Mouse (Mus musculus): ENCODE measurements around the gene Kif13a. TPM values are rescaled to one million over a fixed set of nuclear protein-coding genes. Genes with fewer than 3 reads are reported as not detected.

Kif13a gene
- polyA plus RNA-seq, 1 experiment from 2014 or later: 13.8 TPM

- no peak overlapping the region for H3K4me2 ChIP-seq
- no peak overlapping the region for H3K27ac ChIP-seq (ENCODE audit: low read depth, low read length)
- H3K4me3 ChIP-seq (ENCODE audit: low read depth, low read length): no peak overlapping the region
- 84% methylated on average over 5 of the region's 5 CpGs for WGBS
- no peak overlapping the region for H3K9ac ChIP-seq (ENCODE audit: low read depth, low read length)
- H3K27me3 ChIP-seq (replicated peaks; ENCODE audit: control insufficient read depth, insufficient read depth, low read length): no peaks in the 10 kb centered on the region
- ATAC-seq (replicated peaks; ENCODE audit: low FRiP score) (no peak), DNase-seq (ENCODE audit: low spot score) (no peak)
- H3K36me3 ChIP-seq (ENCODE audit: control insufficient read depth, insufficient read depth, low read length): no peaks in the 10 kb centered on the region
- H3K9me3 ChIP-seq (ENCODE audit: control insufficient read depth, low read length): no peaks in the 10 kb centered on the region
- no peaks in the 10 kb centered on the region for H3K4me1 ChIP-seq (replicated peaks; ENCODE audit: control insufficient read depth, insufficient read depth, low read length)
Measured at GRCm38 (mm10) chr13:46959139-46959538, 29.5 kb upstream of the Kif13a start.

- Histone ChIP-seq H3K36me3 (ENCODE audit: control insufficient read depth, insufficient read depth, low read length) (no peaks in the 10 kb centered on the region), H3K4me2 (no peak overlapping the region), H3K27ac (ENCODE audit: low read depth, low read length) (no peak overlapping the region), H3K9me3 (ENCODE audit: control insufficient read depth, low read length) (no peaks in the 10 kb centered on the region), H3K9ac (ENCODE audit: low read depth, low read length) (no peak overlapping the region), H3K4me3 (ENCODE audit: low read depth, low read length) (no peak overlapping the region), H3K4me1 (replicated peaks; ENCODE audit: control insufficient read depth, insufficient read depth, low read length) (no peaks in the 10 kb centered on the region), H3K27me3 (replicated peaks; ENCODE audit: control insufficient read depth, insufficient read depth, low read length) (no peaks in the 10 kb centered on the region)
- 86% methylated on average over 15 of the region's 15 CpGs for WGBS
- ATAC-seq (replicated peaks; ENCODE audit: low FRiP score) (no peak), DNase-seq (ENCODE audit: low spot score) (no peak)
Measured at GRCm38 (mm10) chr13:46951212-46951611, 21.5 kb upstream of the Kif13a start.

GRCm38 (mm10) chr13:46949741-46950140 lies 20.1 kb upstream of the Kif13a start:
- no peaks in the 10 kb centered on the region for H3K4me1 ChIP-seq (replicated peaks; ENCODE audit: control insufficient read depth, insufficient read depth, low read length)
- H3K4me3 ChIP-seq (ENCODE audit: low read depth, low read length): no peak overlapping the region
- DNase-seq (ENCODE audit: low spot score) (no peak), ATAC-seq (replicated peaks; ENCODE audit: low FRiP score) (no peak; the same call in 1 of the 2 replicates)
- H3K9ac ChIP-seq (ENCODE audit: low read depth, low read length): no peak overlapping the region
- no peaks in the 10 kb centered on the region for H3K9me3 ChIP-seq (ENCODE audit: control insufficient read depth, low read length)
- no peak overlapping the region for H3K27ac ChIP-seq (ENCODE audit: low read depth, low read length)
- H3K4me2 ChIP-seq: no peak overlapping the region
- H3K27me3 ChIP-seq (replicated peaks; ENCODE audit: control insufficient read depth, insufficient read depth, low read length): no peaks in the 10 kb centered on the region
- no peaks in the 10 kb centered on the region for H3K36me3 ChIP-seq (ENCODE audit: control insufficient read depth, insufficient read depth, low read length)
- WGBS: 41% methylated on average over 2 of the region's 2 CpGs

- Histone ChIP-seq H3K4me2 (no peak overlapping the region), H3K4me3 (ENCODE audit: low read depth, low read length) (no peak overlapping the region), H3K27me3 (replicated peaks; ENCODE audit: control insufficient read depth, insufficient read depth, low read length) (no peaks in the 10 kb centered on the region), H3K36me3 (ENCODE audit: control insufficient read depth, insufficient read depth, low read length) (no peaks in the 10 kb centered on the region), H3K9me3 (ENCODE audit: control insufficient read depth, low read length) (no peaks in the 10 kb centered on the region), H3K27ac (ENCODE audit: low read depth, low read length) (no peak overlapping the region), H3K4me1 (replicated peaks; ENCODE audit: control insufficient read depth, insufficient read depth, low read length) (no peaks in the 10 kb centered on the region), H3K9ac (ENCODE audit: low read depth, low read length) (no peak overlapping the region)
- 40% methylated on average over 3 of the region's 3 CpGs for WGBS
- no peak for ATAC-seq (replicated peaks; ENCODE audit: low FRiP score)
- no peak for DNase-seq (ENCODE audit: low spot score)
Measured at GRCm38 (mm10) chr13:46948027-46948426, 18.4 kb upstream of the Kif13a start.

- H3K4me2 ChIP-seq: no peak overlapping the region
- H3K9ac ChIP-seq (ENCODE audit: low read depth, low read length): no peak overlapping the region
- no peak for ATAC-seq (replicated peaks; ENCODE audit: low FRiP score)
- no peaks in the 10 kb centered on the region for H3K36me3 ChIP-seq (ENCODE audit: control insufficient read depth, insufficient read depth, low read length)
- no peaks in the 10 kb centered on the region for H3K27me3 ChIP-seq (replicated peaks; ENCODE audit: control insufficient read depth, insufficient read depth, low read length)
- H3K27ac ChIP-seq (ENCODE audit: low read depth, low read length): no peak overlapping the region
- no peaks in the 10 kb centered on the region for H3K9me3 ChIP-seq (ENCODE audit: control insufficient read depth, low read length)
- no peak overlapping the region for H3K4me3 ChIP-seq (ENCODE audit: low read depth, low read length)
- no peaks in the 10 kb centered on the region for H3K4me1 ChIP-seq (replicated peaks; ENCODE audit: control insufficient read depth, insufficient read depth, low read length)
- 81% methylated on average over 5 of the region's 5 CpGs for WGBS
- no peak for DNase-seq (ENCODE audit: low spot score)
Measured at GRCm38 (mm10) chr13:46946041-46946440, 16.4 kb upstream of the Kif13a start.

- no peak overlapping the region for H3K9ac ChIP-seq (ENCODE audit: low read depth, low read length)
- no peak overlapping the region for H3K4me3 ChIP-seq (ENCODE audit: low read depth, low read length)
- H3K9me3 ChIP-seq (ENCODE audit: control insufficient read depth, low read length): no peaks in the 10 kb centered on the region
- ATAC-seq (replicated peaks; ENCODE audit: low FRiP score): no peak
- no peaks in the 10 kb centered on the region for H3K27me3 ChIP-seq (replicated peaks; ENCODE audit: control insufficient read depth, insufficient read depth, low read length)
- no peaks in the 10 kb centered on the region for H3K36me3 ChIP-seq (ENCODE audit: control insufficient read depth, insufficient read depth, low read length)
- WGBS: 67% methylated on average over 3 of the region's 3 CpGs
- no peak for DNase-seq (ENCODE audit: low spot score)
- H3K4me1 ChIP-seq (replicated peaks; ENCODE audit: control insufficient read depth, insufficient read depth, low read length): no peaks in the 10 kb centered on the region
- no peak overlapping the region for H3K27ac ChIP-seq (ENCODE audit: low read depth, low read length)
- H3K4me2 ChIP-seq: no peak overlapping the region
Measured at GRCm38 (mm10) chr13:46945256-46945655, 15.6 kb upstream of the Kif13a start.

GRCm38 (mm10) chr13:46943294-46943693 lies 13.6 kb upstream of the Kif13a start:
- Histone ChIP-seq H3K4me2 (no peak overlapping the region), H3K36me3 (ENCODE audit: control insufficient read depth, insufficient read depth, low read length) (no peaks in the 10 kb centered on the region), H3K9ac (ENCODE audit: low read depth, low read length) (no peak overlapping the region), H3K27me3 (replicated peaks; ENCODE audit: control insufficient read depth, insufficient read depth, low read length) (no peaks in the 10 kb centered on the region), H3K9me3 (ENCODE audit: control insufficient read depth, low read length) (no peaks in the 10 kb centered on the region), H3K4me1 (replicated peaks; ENCODE audit: control insufficient read depth, insufficient read depth, low read length) (no peaks in the 10 kb centered on the region), H3K4me3 (ENCODE audit: low read depth, low read length) (no peak overlapping the region), H3K27ac (ENCODE audit: low read depth, low read length) (no peak overlapping the region)
- no peak for DNase-seq (ENCODE audit: low spot score)
- no peak for ATAC-seq (replicated peaks; ENCODE audit: low FRiP score)

GRCm38 (mm10) chr13:46934116-46934515 lies 4.4 kb upstream of the Kif13a start:
- Histone ChIP-seq H3K9ac (ENCODE audit: low read depth, low read length) (no peak overlapping the region), H3K4me1 (replicated peaks; ENCODE audit: control insufficient read depth, insufficient read depth, low read length) (peaks cover 9% of the 10 kb centered on the region), H3K27me3 (replicated peaks; ENCODE audit: control insufficient read depth, insufficient read depth, low read length) (no peaks in the 10 kb centered on the region), H3K36me3 (ENCODE audit: control insufficient read depth, insufficient read depth, low read length) (no peaks in the 10 kb centered on the region), H3K4me3 (ENCODE audit: low read depth, low read length) (no peak overlapping the region), H3K4me2 (no peak overlapping the region), H3K9me3 (ENCODE audit: control insufficient read depth, low read length) (no peaks in the 10 kb centered on the region), H3K27ac (ENCODE audit: low read depth, low read length) (no peak overlapping the region)
- ATAC-seq (replicated peaks; ENCODE audit: low FRiP score) (no peak), DNase-seq (ENCODE audit: low spot score) (no peak)
- 67% methylated on average over 10 of the region's 10 CpGs for WGBS

- no peak overlapping the region for H3K4me3 ChIP-seq (ENCODE audit: low read depth, low read length)
- no peak overlapping the region for H3K4me2 ChIP-seq
- no peak overlapping the region for H3K9ac ChIP-seq (ENCODE audit: low read depth, low read length)
- ATAC-seq (replicated peaks; ENCODE audit: low FRiP score) (no peak), DNase-seq (ENCODE audit: low spot score) (no peak)
- H3K9me3 ChIP-seq (ENCODE audit: control insufficient read depth, low read length): no peaks in the 10 kb centered on the region
- no peaks in the 10 kb centered on the region for H3K27me3 ChIP-seq (replicated peaks; ENCODE audit: control insufficient read depth, insufficient read depth, low read length)
- 66% methylated on average over 6 of the region's 6 CpGs for WGBS
- no peak overlapping the region for H3K27ac ChIP-seq (ENCODE audit: low read depth, low read length)
- peaks cover 12% of the 10 kb centered on the region for H3K4me1 ChIP-seq (replicated peaks; ENCODE audit: control insufficient read depth, insufficient read depth, low read length)
- no peaks in the 10 kb centered on the region for H3K36me3 ChIP-seq (ENCODE audit: control insufficient read depth, insufficient read depth, low read length)
Measured at GRCm38 (mm10) chr13:46932846-46933245, 3.2 kb upstream of the Kif13a start.

Measured in liver, embryonic 11.5 days (tissue).